ENCODE assay signal across 8 mouse cellular contexts in genomic region chr11:121235475-121236238, GRCm38 (mm10). TPM values are rescaled to one million over a fixed set of nuclear protein-coding genes. Genes with fewer than 3 reads are reported as not detected.
DNase-seq lines count a peak whose midpoint lies in the region; ATAC-seq and TF ChIP-seq lines count a peak whose summit lies in the region.

No protein-coding gene starts in this region.

- H3K4me3 ChIP-seq in heart, embryonic 11.5 days (ENCODE audit: low read depth, low read length) = peak overlapping the region; percentile 83; the same call in 1 of the 2 replicates
- H3K4me3 ChIP-seq in midbrain, embryonic 12.5 days = no peak overlapping the region

- peak overlapping the region; percentile 99 for H3K27ac ChIP-seq in heart, embryonic 11.5 days (ENCODE audit: low read depth, low read length)
- peak overlapping the region; percentile 98 for H3K27ac ChIP-seq in midbrain, embryonic 12.5 days (replicated peaks)

- TF ChIP-seq POLR2A in brain, embryonic 14.5 days (IDR thresholded peaks at IDR 0.05; ENCODE audit: borderline replicate concordance, extremely low read depth, insufficient read depth, insufficient read length, poor library complexity, severe bottlenecking) = no peak

- no peaks in the 10 kb centered on the region for H3K9me3 ChIP-seq in heart, embryonic 11.5 days (replicated peaks; ENCODE audit: control insufficient read depth, low read length)
- no peaks in the 10 kb centered on the region for H3K9me3 ChIP-seq in midbrain, embryonic 12.5 days

- TF ChIP-seq CTCF in brain, embryonic 14.5 days (IDR thresholded peaks at IDR 0.05; ENCODE audit: borderline replicate concordance, extremely low read depth, insufficient read depth, insufficient read length) = peak; percentile 55; the same call in 1 of the 2 replicates

- no peaks in the 10 kb centered on the region for H3K27me3 ChIP-seq in heart, embryonic 11.5 days (ENCODE audit: control insufficient read depth, insufficient read depth, low read length)
- no peaks in the 10 kb centered on the region for H3K27me3 ChIP-seq in midbrain, embryonic 12.5 days

- H3K9ac ChIP-seq in heart, embryonic 11.5 days (ENCODE audit: low read depth, low read length) = peak overlapping the region; percentile 88
- no peak overlapping the region for H3K9ac ChIP-seq in midbrain, embryonic 12.5 days (replicated peaks)

- 0 out of 2 replicates have a peak, but pooled peaks cover 2% of the 10 kb centered on the region for H3K36me3 ChIP-seq in heart, embryonic 11.5 days (ENCODE audit: control insufficient read depth, insufficient read depth, low read length)
- H3K36me3 ChIP-seq in midbrain, embryonic 12.5 days = peaks cover 11% of the 10 kb centered on the region; the same call in 1 of the 2 replicates

- ATAC-seq in heart, embryonic 11.5 days (replicated peaks; ENCODE audit: insufficient number of reproducible peaks, low FRiP score, low TSS enrichment) = no peak
- ATAC-seq in midbrain, embryonic 12.5 days (ENCODE audit: low FRiP score, low read depth) = no peak

- H3K4me2 ChIP-seq in heart, embryonic 11.5 days = peak overlapping the region; percentile 70
- H3K4me2 ChIP-seq in midbrain, embryonic 12.5 days (replicated peaks) = peak overlapping the region; percentile 50

- H3K4me1 ChIP-seq in heart, embryonic 11.5 days (ENCODE audit: control insufficient read depth, insufficient read depth, low read length) = peaks cover 19% of the 10 kb centered on the region
- peaks cover 22% of the 10 kb centered on the region for H3K4me1 ChIP-seq in midbrain, embryonic 12.5 days

- 25% methylated on average over 9 of the region's 9 CpGs for WGBS in heart, embryonic 11.5 days (ENCODE audit: insufficient replicate concordance)
- WGBS in midbrain, embryonic 12.5 days = 27% methylated on average over 9 of the region's 9 CpGs

- no peak for DNase-seq in heart, adult 8-10 months (ENCODE audit: low spot score)
- peak; percentile 37 for DNase-seq in brain, embryonic 14.5 days (ENCODE audit: low read depth)
- DNase-seq in forelimb bud, embryonic 11.5 days (ENCODE audit: low read depth, low spot score) = peak; percentile 32
- peak; percentile 37 for DNase-seq in kidney, postnatal 14 days
- DNase-seq in thymus, adult 18-20 months = peak; percentile 46 to 63
- DNase-seq in layer of hippocampus, postnatal 36 days = no peak

RNA-seq across cellular contexts. Expression of gene Narf, which starts 1.4 kb away (rescaled TPM):
- 51.3 and 61.0 TPM in 2 replicates for polyA plus RNA-seq in heart, embryonic 11.5 days (2014; fragmentation: Nextera tagmentation; extraction: Ambion mirVana)
- 100 to 1,000 TPM in 1 of 4 experiments, 10 to 100 TPM in 3; 81.7 to 123 (median 97.8) TPM for total RNA-seq in heart, adult 8-10 months (2022)
- 75.1 and 88.5 TPM in 2 replicates for polyA plus RNA-seq in brain, embryonic 14.5 days (2012; rRNA removed)
- polyA plus RNA-seq in midbrain, embryonic 12.5 days (2016; fragmentation: Nextera tagmentation; extraction: Ambion mirVana) = 78.7 and 84.5 TPM in 2 replicates
- total RNA-seq in layer of hippocampus, postnatal 36 days (2021) = 10 to 100 TPM; 48.9 to 56.7 TPM

RNA-seq across cellular contexts. Expression of gene Cybc1, which starts 6.5 kb away (rescaled TPM):
- 20.5 and 21.7 TPM in 2 replicates for polyA plus RNA-seq in heart, embryonic 11.5 days (2014; fragmentation: Nextera tagmentation; extraction: Ambion mirVana)
- total RNA-seq in heart, adult 8-10 months (2022) = 1 to 10 TPM; 6.7 to 8.1 (median 7.4) TPM
- polyA plus RNA-seq in brain, embryonic 14.5 days (2012; rRNA removed) = 44.1 and 56.4 TPM in 2 replicates
- 38.8 and 41.1 TPM in 2 replicates for polyA plus RNA-seq in midbrain, embryonic 12.5 days (2016; fragmentation: Nextera tagmentation; extraction: Ambion mirVana)
- total RNA-seq in layer of hippocampus, postnatal 36 days (2021) = 10 to 100 TPM; 22.1 to 22.5 TPM

RNA-seq across cellular contexts. Expression of gene Foxk2, which starts 24.1 kb away (rescaled TPM):
- 8.4 and 8.6 TPM in 2 replicates for polyA plus RNA-seq in heart, embryonic 11.5 days (2014; fragmentation: Nextera tagmentation; extraction: Ambion mirVana)
- total RNA-seq in heart, adult 8-10 months (2022) = 10 to 100 TPM; 16.2 to 23.1 (median 18.9) TPM
- polyA plus RNA-seq in brain, embryonic 14.5 days (2012; rRNA removed) = 67.6 and 85.4 TPM in 2 replicates
- polyA plus RNA-seq in midbrain, embryonic 12.5 days (2016; fragmentation: Nextera tagmentation; extraction: Ambion mirVana) = 11.2 and 11.7 TPM in 2 replicates
- total RNA-seq in layer of hippocampus, postnatal 36 days (2021) = 10 to 100 TPM; 75.7 to 84.8 TPM

RNA-seq across cellular contexts. Expression of gene Ogfod3, which starts 31.1 kb away (rescaled TPM):
- polyA plus RNA-seq in heart, embryonic 11.5 days (2014; fragmentation: Nextera tagmentation; extraction: Ambion mirVana) = 25.3 and 29.9 TPM in 2 replicates
- total RNA-seq in heart, adult 8-10 months (2022) = 10 to 100 TPM; 14.6 to 18.5 (median 16.0) TPM
- polyA plus RNA-seq in brain, embryonic 14.5 days (2012; rRNA removed) = 8.4 and 11.9 TPM in 2 replicates
- polyA plus RNA-seq in midbrain, embryonic 12.5 days (2016; fragmentation: Nextera tagmentation; extraction: Ambion mirVana) = 17.3 and 18.5 TPM in 2 replicates
- 1 to 10 TPM; 6.0 to 7.0 TPM for total RNA-seq in layer of hippocampus, postnatal 36 days (2021)

RNA-seq across cellular contexts. Expression of gene Hexdc, which starts 31.4 kb away (rescaled TPM):
- polyA plus RNA-seq in heart, embryonic 11.5 days (2014; fragmentation: Nextera tagmentation; extraction: Ambion mirVana) = 6.2 and 7.9 TPM in 2 replicates
- 10 to 100 TPM in 1 of 4 experiments, 1 to 10 TPM in 3; 8.3 to 10.3 (median 8.8) TPM for total RNA-seq in heart, adult 8-10 months (2022)
- polyA plus RNA-seq in brain, embryonic 14.5 days (2012; rRNA removed) = 70.6 and 92.9 TPM in 2 replicates
- 11.6 and 11.9 TPM in 2 replicates for polyA plus RNA-seq in midbrain, embryonic 12.5 days (2016; fragmentation: Nextera tagmentation; extraction: Ambion mirVana)
- total RNA-seq in layer of hippocampus, postnatal 36 days (2021) = 10 to 100 TPM; 16.7 to 20.2 TPM

Comparison
In these comparisons a context has a peak if more than half of its experiments do, and no peak if none do; other contexts are left out.
1. DNase-seq: peak in brain, embryonic 14.5 days (single experiment), forelimb bud, embryonic 11.5 days (single experiment), kidney, postnatal 14 days (single experiment) and thymus, adult 18-20 months (2 of 2); none in heart, adult 8-10 months (single experiment) and layer of hippocampus, postnatal 36 days (0 of 2).